Mouse (Mus musculus) layer of hippocampus, adult 18-20 months (tissue): ENCODE results near the gene Igll1. TPM values are rescaled to one million over a fixed set of nuclear protein-coding genes. Genes with fewer than 3 reads are reported as not detected.
"Not testable (repeated sequence)": the region's sequence is repeated elsewhere in the genome, so short reads cannot be mapped to it uniquely, and the experiment has no call there.

Experiments
- DNase-seq, 2 experiments: peaks; one replicate each; pipeline ENCODE4 v3.0.0; 2022; ENCODE audit warnings: low spot score in 2 of 2
- long read RNA-seq: library from polyadenylated mRNA; stranded (forward); transcript quantifications from one replicate; pipeline ENCODE4 v2.0.0, GENCODE M21; 2021
- total RNA-seq, 2 experiments: library from RNA; stranded (reverse); gene quantifications; 2 replicates each; pipeline ENCODE4 v1.2.3; 2021

Gene Igll1
- total RNA-seq = not detected
- long read RNA-seq = 0 reads

DNA sequence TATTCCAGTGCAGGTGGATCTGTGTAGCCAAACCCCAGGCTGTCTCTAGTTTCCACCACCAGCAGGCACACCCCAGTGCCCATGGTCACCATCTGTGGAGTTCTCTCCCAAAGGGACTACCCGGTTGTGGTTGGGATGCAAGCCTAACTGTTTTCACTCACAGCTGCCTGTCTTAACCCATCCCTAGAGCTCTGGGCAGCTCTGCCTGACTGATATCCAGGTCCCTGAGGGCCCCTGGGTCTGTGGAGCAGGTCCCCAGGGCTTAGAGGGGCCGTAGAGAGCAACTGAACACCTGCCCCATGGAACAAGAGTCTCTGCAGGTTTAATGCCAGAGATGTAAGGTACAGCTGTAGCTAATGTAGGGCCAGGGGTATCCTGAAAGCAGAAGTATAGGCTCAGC, at the start of gene Igll1:
Gene Igll1, minus strand, starts transcription at position 8 of the 400 bp plus-strand sequence.
- DNase-seq = no peak

- no peak for DNase-seq
Observed at GRCm38 (mm10) chr16:16913440-16913839, 49.7 kb upstream of the Igll1 start.

DNA sequence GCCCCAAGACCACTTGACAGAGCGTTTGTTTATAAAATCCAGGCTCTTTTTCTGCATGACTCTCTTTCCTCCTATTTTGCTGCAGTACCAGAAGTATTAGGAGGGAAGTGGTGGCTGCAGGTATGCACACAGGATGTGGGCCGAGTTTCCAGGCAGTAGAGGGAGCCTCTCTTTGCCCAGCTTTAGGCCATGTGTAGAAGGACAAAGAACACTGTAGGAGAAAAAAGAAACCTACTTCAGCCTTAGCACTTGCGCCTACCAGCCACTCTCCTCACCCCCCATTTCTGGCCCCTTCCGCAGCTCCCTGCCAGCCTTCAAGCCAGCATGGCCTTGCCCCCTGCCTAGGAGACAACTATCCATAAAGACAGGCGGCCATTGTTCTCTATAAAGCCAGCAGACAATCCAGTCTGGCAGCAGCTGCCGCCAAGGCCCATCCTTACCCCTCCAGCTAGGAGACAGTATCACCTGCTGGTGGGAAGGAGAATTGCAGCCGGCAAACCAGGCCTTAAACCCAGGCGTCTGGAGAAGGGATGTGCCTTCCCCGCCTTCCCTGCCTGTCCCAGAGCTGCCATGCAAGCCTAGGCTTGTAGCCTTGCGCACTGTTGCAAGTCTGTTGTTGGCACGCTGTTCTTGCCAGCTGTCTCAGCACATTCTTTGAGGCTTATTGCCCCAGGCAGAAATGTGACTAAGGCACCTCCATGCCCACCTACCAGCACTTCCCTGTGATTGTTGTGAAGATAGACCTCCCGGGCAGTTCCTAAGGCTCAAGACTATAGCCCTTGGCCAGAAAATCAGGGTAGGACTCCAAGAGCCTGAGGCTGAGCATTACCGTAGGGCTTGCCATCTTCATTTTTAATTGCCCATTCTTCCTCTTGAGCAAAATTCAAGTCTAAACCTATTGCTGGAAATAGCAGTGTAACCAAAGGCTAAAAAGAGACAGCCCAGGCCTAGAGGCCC, 48.1 kb upstream of the Igll1 start:
- DNase-seq = peak; percentile 73 to 82

DNA sequence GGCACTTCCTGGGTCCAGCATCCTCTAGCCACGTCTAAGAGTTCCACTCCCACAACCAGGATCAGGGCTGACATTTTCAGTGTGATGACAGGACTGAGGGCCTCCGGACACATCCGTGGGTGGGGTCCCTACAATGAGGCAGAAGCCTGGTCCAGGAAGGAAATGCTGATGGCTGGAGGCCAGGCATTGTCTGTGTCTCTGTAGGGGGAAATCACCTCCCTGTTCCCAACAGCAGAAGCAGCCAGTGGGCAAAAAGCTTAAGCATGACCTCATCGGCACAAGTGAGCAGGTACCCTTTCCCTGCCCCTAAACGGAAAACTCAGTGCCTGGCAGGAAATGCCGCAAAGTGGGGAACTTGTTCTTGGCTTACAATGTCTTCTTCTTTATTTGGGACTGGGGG, 44.0 kb upstream of the Igll1 start:
- no peak for DNase-seq

DNA sequence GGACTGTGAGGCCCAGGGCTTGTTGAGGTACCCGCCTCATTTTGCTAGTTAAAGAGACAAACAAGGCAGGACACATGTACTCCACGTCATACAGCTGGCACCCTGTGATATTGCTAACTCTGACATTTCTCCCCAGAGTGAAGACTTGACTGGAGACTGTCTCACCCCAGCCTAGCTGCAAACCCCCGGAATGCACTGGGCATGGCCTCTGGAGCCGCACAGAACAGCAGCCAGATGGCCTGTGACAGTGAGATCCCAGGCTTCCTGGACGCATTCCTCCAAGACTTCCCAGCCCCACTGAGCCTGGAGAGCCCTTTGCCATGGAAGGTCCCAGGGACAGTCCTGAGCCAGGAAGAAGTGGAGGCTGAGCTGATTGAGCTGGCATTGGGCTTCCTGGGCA, 39.4 kb upstream of the Igll1 start:
- DNase-seq = no peak

DNA sequence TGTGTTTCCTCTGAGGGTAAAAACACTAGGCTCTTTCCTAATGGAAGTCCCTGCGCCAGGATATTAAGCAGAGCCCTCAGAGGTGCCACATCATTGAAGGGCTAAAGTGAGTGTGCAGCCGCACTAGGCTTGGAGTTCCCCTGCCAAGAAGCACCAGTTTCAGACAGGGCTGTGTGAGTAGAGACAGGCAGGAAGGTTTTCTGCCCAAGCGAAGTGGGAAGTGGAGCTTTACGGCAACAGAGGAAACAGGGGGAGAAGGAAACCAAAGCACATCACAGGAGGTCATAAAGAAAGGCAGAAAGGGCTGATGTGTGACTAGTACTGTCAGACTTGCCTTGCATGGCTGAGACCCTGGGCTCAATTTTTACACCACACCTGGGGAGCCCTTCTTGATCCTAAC, 38.5 kb upstream of the Igll1 start:
- no peak for DNase-seq

DNA sequence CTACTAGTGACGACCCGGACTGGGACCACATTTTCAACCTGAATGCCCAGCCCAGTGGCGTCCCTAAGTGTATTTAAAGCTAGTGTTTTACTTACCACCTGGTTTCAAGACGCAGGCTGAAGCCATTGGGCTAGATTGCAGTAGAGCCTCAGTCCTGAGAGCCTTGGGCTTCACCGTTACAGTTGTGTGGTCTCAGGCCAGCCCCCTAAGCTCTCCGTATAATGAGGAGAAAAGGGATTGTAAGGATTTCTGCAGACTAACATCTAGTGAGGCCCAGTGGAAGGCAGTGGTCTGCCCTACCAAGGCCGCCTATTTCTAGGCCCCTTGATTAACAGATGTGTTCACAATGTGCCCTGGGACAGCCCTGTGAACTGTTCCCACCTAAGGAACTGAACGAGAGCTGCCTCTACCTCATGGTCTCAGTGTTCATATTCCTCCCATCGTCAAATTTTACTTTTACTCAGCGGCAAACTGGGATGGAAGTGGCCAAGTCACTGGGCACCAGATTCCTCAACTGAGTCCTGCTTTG, 33.3 kb upstream of the Igll1 start:
- no peak for DNase-seq

DNA sequence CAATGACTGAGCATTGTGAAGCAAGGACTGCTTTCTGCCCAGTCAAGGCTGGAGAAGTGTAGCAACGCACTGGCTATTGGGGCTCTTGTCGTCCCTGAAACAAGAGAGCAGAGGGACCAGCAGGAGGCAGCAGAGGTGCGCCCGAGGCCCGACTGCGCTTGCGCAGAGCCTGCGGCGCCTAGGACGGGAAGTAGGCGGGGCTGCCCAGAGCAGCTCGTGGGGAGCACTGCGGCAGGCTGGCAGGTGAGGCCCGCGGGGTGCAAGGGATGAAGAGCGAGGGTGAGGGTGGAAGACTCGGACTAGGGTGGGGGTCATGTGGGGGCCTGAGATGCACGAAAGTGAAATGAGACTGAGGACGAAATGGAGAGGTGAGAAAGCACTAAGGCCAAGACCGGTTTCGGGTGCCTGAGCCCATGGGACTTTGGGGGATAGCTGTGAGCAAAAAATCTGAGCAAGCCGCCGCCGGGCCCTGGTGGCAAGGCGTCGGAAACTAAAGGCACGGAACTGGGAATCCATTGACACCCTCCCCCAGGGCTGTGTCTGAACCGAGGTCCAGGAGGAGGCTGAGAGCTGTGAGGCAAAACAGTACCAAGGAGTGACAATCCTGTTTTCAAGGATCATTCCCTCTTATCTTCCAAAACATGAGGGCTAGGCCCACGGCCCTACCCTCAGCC, 32.7 kb upstream of the Igll1 start, which contains the start of gene Ppm1f:
Gene Ppm1f, plus strand, starts transcription at position 88 of the 674 bp plus-strand sequence.
- DNase-seq = peak; percentile 96

DNA sequence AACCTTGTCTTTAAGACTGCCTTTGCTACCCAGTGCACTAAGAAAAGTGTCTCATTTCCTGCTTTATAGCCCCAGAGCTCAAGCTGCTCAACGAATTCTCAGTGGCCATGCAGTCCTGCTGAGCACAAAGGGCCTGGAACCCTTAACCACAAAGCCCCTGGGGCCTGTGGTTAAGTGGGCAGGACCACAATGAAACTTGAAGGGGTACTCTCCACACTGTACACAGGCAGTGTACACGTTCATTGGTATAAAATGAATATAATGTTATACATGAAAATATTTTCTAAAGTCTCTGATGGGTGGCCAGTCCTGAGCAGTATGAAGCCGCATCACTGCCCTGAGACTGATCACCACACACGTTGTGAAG, 32.2 kb upstream of the Igll1 start:
- no peak for DNase-seq

DNA sequence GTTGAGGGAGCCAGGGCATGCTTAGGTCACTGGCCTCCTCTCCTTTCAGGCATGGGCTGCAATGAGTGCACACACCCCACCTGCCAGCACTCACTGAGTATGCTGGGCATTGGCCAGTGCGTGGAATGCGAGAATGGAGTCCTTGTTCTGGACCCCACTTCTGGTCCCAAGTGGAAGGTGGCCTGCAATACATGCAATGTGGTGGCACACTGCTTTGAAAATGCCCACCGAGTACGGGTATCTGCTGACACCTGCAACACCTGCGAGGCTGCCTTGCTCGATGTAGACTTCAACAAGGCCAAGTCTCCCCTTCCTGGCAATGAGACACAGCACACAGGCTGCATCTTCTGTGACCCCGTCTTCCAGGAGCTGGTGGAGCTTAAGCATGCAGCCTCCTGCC, 28.6 kb upstream of the Igll1 start:
- DNase-seq = no peak

DNA sequence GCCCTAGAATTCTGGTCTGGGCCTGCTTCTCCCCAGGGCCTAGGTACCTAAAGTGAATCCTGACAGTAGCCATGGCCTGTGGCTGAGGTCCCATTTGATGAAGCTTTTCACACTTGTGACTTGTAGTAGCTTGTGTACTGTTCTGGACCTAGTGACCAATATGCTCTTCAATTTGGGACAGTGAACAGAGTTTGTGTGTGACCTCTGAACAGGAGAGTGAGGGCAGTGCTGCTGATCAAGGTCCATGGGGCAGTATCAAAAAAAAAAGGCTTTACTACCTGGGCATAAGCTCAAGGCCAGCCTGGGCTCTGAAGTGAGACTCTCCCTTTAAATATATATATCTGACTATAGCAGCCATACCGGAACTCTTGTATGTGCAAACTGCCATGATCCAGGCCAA, 24.6 kb upstream of the Igll1 start:
- DNase-seq = no peak

DNA sequence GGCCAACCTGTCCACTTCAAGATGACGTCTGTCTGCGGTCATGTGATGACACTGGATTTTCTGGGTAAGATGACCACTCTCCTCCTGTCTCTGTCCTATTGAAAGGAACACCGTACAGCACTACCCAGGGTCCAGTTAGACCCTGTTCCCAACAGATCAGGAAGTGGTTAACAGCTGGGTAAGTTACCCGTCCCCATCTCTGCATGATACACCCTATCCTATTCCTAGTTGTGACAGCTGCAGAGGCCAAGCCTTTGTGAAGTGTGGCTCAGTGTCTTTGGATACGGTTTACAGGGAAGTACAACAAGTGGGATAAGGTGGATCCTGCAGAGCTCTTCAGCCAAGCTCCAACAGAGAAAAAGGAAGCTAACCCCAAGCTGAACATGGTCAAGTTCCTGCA, 15.2 kb upstream of the Igll1 start:
- no peak for DNase-seq

GRCm38 (mm10) chr16:16870617-16871331, 7.0 kb upstream of the Igll1 start, which contains the start of the genes Top3b and Vpreb1:
Gene Top3b (plus strand): TSS chr16:16870736.
Gene Vpreb1 (minus strand): TSS chr16:16870843.
- peak; percentile 89 to 95 for DNase-seq

DNA sequence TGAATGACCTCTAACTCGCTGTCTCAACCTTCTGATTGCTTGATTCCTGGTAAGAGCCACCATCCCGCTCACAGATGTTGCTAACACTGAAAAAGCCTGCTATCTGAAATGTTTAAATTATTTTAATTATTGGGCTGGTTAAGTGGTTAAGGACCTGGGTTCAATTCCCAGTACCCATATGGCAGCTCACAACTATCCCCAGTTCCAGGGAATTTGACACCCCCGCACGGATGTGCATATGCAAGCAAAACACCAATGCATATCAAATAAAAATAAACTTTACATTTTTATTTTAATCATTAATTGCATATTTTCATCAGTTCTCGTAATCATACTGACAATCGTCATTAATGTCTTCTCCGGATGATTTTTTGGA, 6.4 kb upstream of the Igll1 start:
- no peak for DNase-seq

DNA sequence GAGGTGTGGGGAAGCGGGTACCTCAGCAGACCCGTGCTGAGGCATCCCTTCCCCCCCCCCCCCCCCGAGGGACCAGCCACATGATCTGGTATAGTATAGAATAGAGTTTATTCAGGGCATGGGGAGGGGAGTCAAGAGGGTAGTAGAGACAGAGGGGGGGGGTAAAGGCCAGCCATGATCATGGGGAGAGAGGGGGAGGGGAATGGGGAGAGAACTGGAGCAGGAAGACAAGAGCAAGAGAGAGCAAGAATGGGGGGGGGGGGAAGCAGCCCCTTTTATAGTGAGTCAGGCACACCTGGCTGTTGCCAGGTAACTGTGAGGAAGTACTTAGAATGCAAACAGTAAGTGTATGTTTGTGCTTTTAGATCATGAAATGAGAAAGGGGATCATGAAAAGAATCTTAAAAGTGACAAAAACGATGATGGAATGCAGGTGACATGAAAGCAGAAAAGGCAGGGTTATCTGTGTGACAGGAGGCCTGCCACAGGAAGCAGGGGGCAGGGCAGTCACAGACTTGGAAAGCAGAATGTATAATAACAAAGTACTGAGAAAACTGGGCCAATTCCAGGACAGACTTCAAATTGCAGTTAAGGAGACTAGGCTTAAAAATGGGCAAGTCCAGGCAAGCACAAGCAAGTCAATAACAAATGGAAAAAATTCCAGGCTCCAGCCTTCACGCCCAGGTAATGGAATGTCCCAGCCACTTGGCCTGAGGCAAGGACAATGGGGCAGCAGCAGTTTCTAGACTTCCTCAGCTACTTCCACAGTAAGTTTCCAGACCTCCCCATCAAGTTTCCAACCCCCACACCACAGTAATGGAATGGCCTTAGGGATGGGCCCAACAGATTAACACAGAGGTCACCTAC, 2.1 kb upstream of the Igll1 start:
- DNase-seq = no peak

DNA sequence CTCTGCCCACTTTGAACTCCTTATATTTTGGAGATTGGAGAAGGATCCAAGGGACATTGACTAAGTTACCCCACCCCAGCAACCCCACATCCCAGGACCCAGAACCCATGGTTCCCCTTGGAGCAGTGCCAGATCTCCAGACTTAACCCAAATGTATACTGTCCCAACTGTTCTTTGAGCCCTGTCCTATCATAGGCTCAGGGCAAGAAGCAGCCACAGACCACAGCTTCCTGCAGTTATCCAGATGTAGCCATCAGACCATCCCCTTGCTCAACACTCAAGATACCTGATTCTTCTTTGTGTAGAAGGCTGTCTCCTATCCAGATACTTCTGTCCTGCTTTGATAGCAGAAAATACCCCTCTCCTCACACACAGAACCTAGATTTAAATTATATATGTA, 1.4 kb upstream of the Igll1 start:
- DNase-seq = no peak

DNA sequence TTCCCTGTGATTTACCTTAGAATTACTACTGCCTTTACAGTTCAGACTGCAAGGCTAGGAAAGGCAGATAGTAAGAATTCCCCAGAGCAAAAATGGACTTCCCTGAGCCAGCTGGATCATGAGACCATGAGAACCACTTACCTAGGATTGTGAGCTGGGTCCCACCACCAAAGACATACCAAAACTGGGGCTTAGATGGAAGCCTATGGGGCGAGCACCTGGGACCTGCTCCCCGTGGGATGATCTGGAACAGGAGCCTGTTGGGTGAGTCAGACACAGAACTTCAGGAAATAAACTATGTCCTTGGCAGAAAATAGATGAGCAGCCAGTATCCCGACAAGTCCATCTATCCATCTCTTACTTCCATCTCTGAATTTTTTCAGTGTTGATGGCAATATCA, 1.5 kb downstream of the Igll1 start:
- DNase-seq = no peak

DNA sequence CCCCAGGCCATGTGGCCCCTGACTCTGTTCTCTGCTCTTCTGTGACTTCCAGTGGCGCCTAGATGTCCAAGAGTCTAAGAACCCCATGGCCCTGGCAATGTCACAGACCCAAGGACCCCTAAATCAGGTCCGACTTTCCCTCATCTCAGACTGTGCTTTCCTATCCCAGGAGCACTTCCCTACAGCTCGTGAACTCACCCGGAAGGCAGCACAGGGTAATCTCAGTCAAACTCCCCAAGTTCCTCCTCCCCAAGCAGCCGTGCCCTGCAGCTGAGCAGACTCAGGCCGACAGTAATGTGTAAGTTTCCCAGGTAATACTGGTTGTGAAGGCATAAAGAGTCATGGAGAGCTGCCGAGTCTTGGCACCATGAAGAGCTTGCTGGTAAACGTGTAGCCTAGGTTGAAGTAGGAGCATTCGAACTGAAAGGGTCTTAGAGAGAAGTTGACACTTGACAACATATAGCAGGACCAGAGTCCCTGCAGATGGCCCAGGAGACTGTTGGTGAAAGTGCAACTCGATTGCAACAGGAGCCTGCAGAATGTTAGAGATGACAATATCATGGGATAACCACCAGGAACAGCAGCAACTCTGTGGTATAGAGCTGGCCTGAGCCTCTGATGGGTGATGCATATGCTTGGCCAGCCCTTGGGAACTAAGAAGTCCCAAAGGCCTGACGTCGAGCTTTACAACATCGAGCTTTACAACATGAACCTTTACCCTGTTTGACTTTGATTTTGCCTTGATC, 6.9 kb downstream of the Igll1 start:
- DNase-seq = no peak

GRCm38 (mm10) chr16:16856054-16856453, 7.7 kb downstream of the Igll1 start:
- not testable (repeated sequence) for DNase-seq

GRCm38 (mm10) chr16:16855541-16855940, 8.2 kb downstream of the Igll1 start:
- no peak for DNase-seq
